34 mouse cellular contexts compared by ENCODE assay signal in genomic region chr1:110909752-110910151, GRCm38 (mm10).
"Had no signal": no experiment of that assay in that cellular context is flagged by ENCODE, and none has a peak within 500 bp of the region (broad histone marks: within the 10 kb centered on the region; RNA-seq: fewer than 3 reads in every experiment).

No protein-coding gene starts in this region.

- H3K4me2 ChIP-seq: heart, embryonic 12.5 days; heart, embryonic 13.5 days; heart, embryonic 15.5 days; hindbrain, embryonic 12.5 days; hindbrain, embryonic 13.5 days; hindbrain, embryonic 14.5 days; hindbrain, embryonic 15.5 days; intestine, embryonic 15.5 days; kidney, embryonic 15.5 days had no signal

- H3K27me3 ChIP-seq: heart, embryonic 12.5 days; heart, embryonic 13.5 days; heart, embryonic 15.5 days; hindbrain, embryonic 12.5 days; hindbrain, embryonic 13.5 days; hindbrain, embryonic 15.5 days; intestine, embryonic 15.5 days; kidney, embryonic 15.5 days had no signal

- H3K4me1 ChIP-seq: heart, embryonic 12.5 days; heart, embryonic 13.5 days; heart, embryonic 15.5 days; hindbrain, embryonic 10.5 days; hindbrain, embryonic 12.5 days; hindbrain, embryonic 13.5 days; hindbrain, embryonic 15.5 days; intestine, embryonic 15.5 days; kidney, embryonic 15.5 days had no signal

- H3K36me3 ChIP-seq: heart, embryonic 12.5 days; heart, embryonic 13.5 days; heart, embryonic 15.5 days; hindbrain, embryonic 10.5 days; hindbrain, embryonic 12.5 days; hindbrain, embryonic 13.5 days; hindbrain, embryonic 15.5 days; intestine, embryonic 15.5 days; kidney, embryonic 15.5 days had no signal

- H3K4me3 ChIP-seq: heart, embryonic 12.5 days; heart, embryonic 13.5 days; heart, embryonic 15.5 days; hindbrain, embryonic 10.5 days; hindbrain, embryonic 12.5 days; hindbrain, embryonic 13.5 days; hindbrain, embryonic 15.5 days; intestine, embryonic 15.5 days; kidney, embryonic 15.5 days; layer of hippocampus, adult 2 months; left cerebral cortex, adult 2 months had no signal

- ATAC-seq: hindbrain, embryonic 16.5 days; hindbrain, postnatal 0 days; inflammation-experienced regulatory T-cells, adult 6 months; intestine, embryonic 15.5 days; intestine, embryonic 16.5 days; intestine, postnatal 0 days had no signal

- H3K27ac ChIP-seq: heart, embryonic 13.5 days; heart, embryonic 15.5 days; hindbrain, embryonic 10.5 days; hindbrain, embryonic 12.5 days; hindbrain, embryonic 13.5 days; hindbrain, embryonic 14.5 days; hindbrain, embryonic 15.5 days; hindbrain, postnatal 0 days; intestine, embryonic 15.5 days; kidney, embryonic 15.5 days; kidney, postnatal 0 days; layer of hippocampus, adult 2 months; left cerebral cortex, adult 2 months had no signal

- H3K9me3 ChIP-seq: heart, embryonic 12.5 days; heart, embryonic 13.5 days; heart, embryonic 15.5 days; hindbrain, embryonic 10.5 days; hindbrain, embryonic 12.5 days; hindbrain, embryonic 13.5 days; hindbrain, embryonic 15.5 days; intestine, embryonic 15.5 days; kidney, embryonic 15.5 days had no signal

- DNase-seq: heart, postnatal 10 days; heart, postnatal 14 days; heart, postnatal 36 days; heart, postnatal 4 days; kidney, adult 11 months; kidney, adult 18-20 months; kidney, adult 2 months; kidney, adult 8-10 months; kidney, adult 9 months; kidney, postnatal 10 days; kidney, postnatal 14 days; kidney, postnatal 25 days; kidney, postnatal 36 days; kidney, postnatal 4 days; layer of hippocampus, adult 9-11 months; layer of hippocampus, postnatal 36 days had no signal

- H3K9ac ChIP-seq: heart, embryonic 12.5 days; heart, embryonic 13.5 days; heart, embryonic 15.5 days; hindbrain, embryonic 12.5 days; hindbrain, embryonic 13.5 days; hindbrain, embryonic 14.5 days; hindbrain, embryonic 15.5 days; intestine, embryonic 15.5 days; kidney, embryonic 15.5 days had no signal
